Mouse (Mus musculus) G1E (cell line): ENCODE measurements at regions not wholly inside any gene's neighbourhood (a gene's known extent, or its start where the extent isn't known, plus 50 kb on each side); places are given as distances from the start of the nearest gene placed in this dataset.

ENCODE experiments used
- ATAC-seq: 2 replicates; pipeline ENCODE4 v1.8.0; 2016; ENCODE audit warnings: mild to moderate bottlenecking; ENCODE audit not compliant: insufficient number of reproducible peaks, poor library complexity, low FRiP score, severe bottlenecking; ENCODE audit errors: extremely low read depth
- DNase-seq: peaks from one replicate; pipeline ENCODE4 v3.0.0; 2012; ENCODE audit warnings: low spot score
- H3K27me3 ChIP-seq: 2 replicates; pipeline ENCODE4 v1.6.1; 2012; ENCODE audit warnings: mild to moderate bottlenecking, low read length, inconsistent platforms; ENCODE audit not compliant: insufficient read depth
- H3K36me3 ChIP-seq: replicated peaks from 2 replicates; pipeline ENCODE3; 2012; ENCODE audit warnings: mild to moderate bottlenecking, inconsistent platforms
- H3K4me1 ChIP-seq: 2 replicates; pipeline ENCODE4 v1.6.1; 2012; ENCODE audit warnings: low read depth, low read length, inconsistent platforms, mixed read lengths; ENCODE audit not compliant: insufficient read depth
- H3K4me3 ChIP-seq: 2 replicates; pipeline ENCODE4 v1.5.1; 2012; ENCODE audit warnings: low read depth, mild to moderate bottlenecking, inconsistent platforms, low read length, moderate library complexity, mixed read lengths
- H3K9me3 ChIP-seq: replicated peaks from 2 replicates; pipeline ENCODE4 v1.6.1; 2012; ENCODE audit warnings: inconsistent platforms
- CTCF ChIP-seq: IDR thresholded peaks from 2 replicates; pipeline ENCODE4 v1.5.1; 2012; ENCODE audit warnings: low read depth, low read length, inconsistent platforms, mixed read lengths
- GATA1 ChIP-seq: IDR thresholded peaks from 2 replicates; pipeline ENCODE4 v1.6.1; 2012; ENCODE audit warnings: borderline replicate concordance, low read length, inconsistent platforms, mixed read lengths
- GATA2 ChIP-seq: IDR thresholded peaks from 2 replicates; pipeline ENCODE4 v1.6.1; 2012; ENCODE audit warnings: low read depth, low read length, inconsistent platforms, borderline replicate concordance
- POLR2AphosphoS5 ChIP-seq: IDR thresholded peaks from 2 replicates; pipeline ENCODE4 v1.6.1; 2012; ENCODE audit warnings: low read depth, low read length, inconsistent platforms; ENCODE audit not compliant: insufficient replicate concordance
- TAL1 ChIP-seq: conservative IDR thresholded peaks from 2 replicates; pipeline ENCODE4 v1.6.1; 2012; ENCODE audit warnings: low read depth, low read length, inconsistent platforms, mixed read lengths

- TF ChIP-seq TAL1 (no peak), GATA2 (no peak), POLR2AphosphoS5 (no peak), CTCF (no peak), GATA1 (no peak)
- DNase-seq (no peak), ATAC-seq (no peak)
- no peaks in the 10 kb centered on the region for H3K9me3 ChIP-seq
- H3K27me3 ChIP-seq, result no peaks in the 10 kb centered on the region
- H3K4me3 ChIP-seq, result no peak overlapping the region
- H3K4me1 ChIP-seq, result no peaks in the 10 kb centered on the region
- no peaks in the 10 kb centered on the region for H3K36me3 ChIP-seq
These were observed 515.3 kb downstream of the Psat1 start for GRCm38 (mm10) chr19:15431798-15432197.

GRCm38 (mm10) chr19:15421311-15421710 is 525.8 kb downstream of the Psat1 start:
- no peaks in the 10 kb centered on the region for H3K9me3 ChIP-seq
- no peak overlapping the region for H3K4me3 ChIP-seq
- no peaks in the 10 kb centered on the region for H3K4me1 ChIP-seq
- H3K36me3 ChIP-seq, result no peaks in the 10 kb centered on the region
- DNase-seq (no peak), ATAC-seq (no peak)
- no peaks in the 10 kb centered on the region for H3K27me3 ChIP-seq
- TF ChIP-seq TAL1 (no peak), POLR2AphosphoS5 (no peak), GATA2 (no peak), CTCF (no peak), GATA1 (no peak)

GRCm38 (mm10) chr19:15398624-15399023 is 548.5 kb downstream of the Psat1 start:
- no peaks in the 10 kb centered on the region for H3K9me3 ChIP-seq
- no peaks in the 10 kb centered on the region for H3K36me3 ChIP-seq
- DNase-seq, result no peak
- no peaks in the 10 kb centered on the region for H3K4me1 ChIP-seq
- ATAC-seq, result no peak
- TF ChIP-seq GATA2 (no peak), CTCF (no peak), GATA1 (no peak), POLR2AphosphoS5 (no peak), TAL1 (no peak)
- no peaks in the 10 kb centered on the region for H3K27me3 ChIP-seq
- no peak overlapping the region for H3K4me3 ChIP-seq

GRCm38 (mm10) chr19:15371682-15372081 is 575.5 kb downstream of the Psat1 start:
- no peak for TF ChIP-seq CTCF
- no peak for TF ChIP-seq GATA2
- TF ChIP-seq POLR2AphosphoS5, result no peak
- no peak for TF ChIP-seq GATA1
- TF ChIP-seq TAL1, result no peak
- H3K4me3 ChIP-seq, result no peak overlapping the region
- ATAC-seq, result no peak
- H3K36me3 ChIP-seq, result no peaks in the 10 kb centered on the region
- no peaks in the 10 kb centered on the region for H3K27me3 ChIP-seq
- DNase-seq, result no peak
- no peaks in the 10 kb centered on the region for H3K9me3 ChIP-seq
- no peaks in the 10 kb centered on the region for H3K4me1 ChIP-seq

GRCm38 (mm10) chr19:15366951-15367350 is 580.2 kb downstream of the Psat1 start:
- Histone ChIP-seq H3K4me3 (no peak overlapping the region), H3K9me3 (no peaks in the 10 kb centered on the region), H3K4me1 (no peaks in the 10 kb centered on the region), H3K36me3 (no peaks in the 10 kb centered on the region), H3K27me3 (no peaks in the 10 kb centered on the region)
- DNase-seq (no peak), ATAC-seq (no peak)
- TF ChIP-seq TAL1 (no peak), GATA2 (no peak), POLR2AphosphoS5 (no peak), CTCF (no peak), GATA1 (no peak)

GRCm38 (mm10) chr19:15357181-15357580 is 590.0 kb downstream of the Psat1 start:
- H3K9me3 ChIP-seq, result no peaks in the 10 kb centered on the region
- DNase-seq (no peak), ATAC-seq (no peak)
- H3K4me1 ChIP-seq, result no peaks in the 10 kb centered on the region
- no peak overlapping the region for H3K4me3 ChIP-seq
- H3K36me3 ChIP-seq, result no peaks in the 10 kb centered on the region
- no peaks in the 10 kb centered on the region for H3K27me3 ChIP-seq
- no peak for TF ChIP-seq TAL1
- no peak for TF ChIP-seq GATA1
- TF ChIP-seq CTCF, result no peak
- no peak for TF ChIP-seq POLR2AphosphoS5
- TF ChIP-seq GATA2, result no peak
